Mouse (Mus musculus) embryonic fibroblast, embryonic 13.5 days (primary cell): ENCODE results near the gene Trnp1. TPM values are rescaled to one million over a fixed set of nuclear protein-coding genes. Genes with fewer than 3 reads are reported as not detected.
A peak's percentile ranks its signal among the peaks of the same experiment; 100 is the strongest.

Experiments used
- H3K27ac ChIP-seq: 2 replicates; pipeline ENCODE4 v1.5.1; 2012; ENCODE audit warnings: low read length, control low read depth, inconsistent platforms; ENCODE audit not compliant: insufficient read depth
- H3K4me1 ChIP-seq: 2 replicates; pipeline ENCODE4 v1.6.1; 2011; ENCODE audit warnings: low read length; ENCODE audit not compliant: control insufficient read depth, insufficient read depth
- H3K4me3 ChIP-seq: 2 replicates; pipeline ENCODE4 v1.5.1; 2011; ENCODE audit warnings: mild to moderate bottlenecking, control low read depth, low read length; ENCODE audit not compliant: insufficient read depth
- CTCF ChIP-seq: IDR thresholded peaks from 2 replicates; pipeline ENCODE4 v1.5.1; 2011; ENCODE audit warnings: mild to moderate bottlenecking, control low read depth, low read length, moderate library complexity, borderline replicate concordance; ENCODE audit not compliant: insufficient read depth
- POLR2A ChIP-seq: IDR thresholded peaks from 2 replicates; pipeline ENCODE4 v1.6.1; 2011; ENCODE audit warnings: low read depth, mild to moderate bottlenecking, control low read depth, low read length, moderate library complexity
- polyA plus RNA-seq: library from polyadenylated mRNA; stranded (reverse); fragments of >200 nt; gene quantifications from 2 replicates; pipeline ENCODE4 v1.2.4, GENCODE M21; 2011; ENCODE audit warnings: low read depth; ENCODE audit not compliant: missing spikeins, insufficient read length

The Trnp1 gene
- polyA plus RNA-seq, 1 experiment: 37.4 TPM

GRCm38 (mm10) chr4:133511050-133511449, 12.7 kb upstream of the Trnp1 start:
- H3K27ac ChIP-seq: no peak overlapping the region
- H3K4me3 ChIP-seq: no peak overlapping the region
- H3K4me1 ChIP-seq: no peaks in the 10 kb centered on the region
- TF ChIP-seq POLR2A (no peak), CTCF (no peak)

GRCm38 (mm10) chr4:133508990-133509389, 10.6 kb upstream of the Trnp1 start:
- no peak overlapping the region for H3K4me3 ChIP-seq

GRCm38 (mm10) chr4:133506573-133506972, 8.2 kb upstream of the Trnp1 start:
- H3K27ac ChIP-seq: no peak overlapping the region
- TF ChIP-seq CTCF: no peak
- no peak for TF ChIP-seq POLR2A
- H3K4me3 ChIP-seq: no peak overlapping the region
- H3K4me1 ChIP-seq: no peaks in the 10 kb centered on the region

More at GRCm38 (mm10) chr4:133508990-133509389, 10.6 kb upstream of the Trnp1 start:
- TF ChIP-seq POLR2A: no peak
- no peak overlapping the region for H3K27ac ChIP-seq
- H3K4me1 ChIP-seq: no peaks in the 10 kb centered on the region

GRCm38 (mm10) chr4:133504755-133505485, 6.6 kb upstream of the Trnp1 start:
- TF ChIP-seq POLR2A (no peak), CTCF (no peak)
- no peak overlapping the region for H3K4me3 ChIP-seq
- no peak overlapping the region for H3K27ac ChIP-seq
- no peaks in the 10 kb centered on the region for H3K4me1 ChIP-seq

- Histone ChIP-seq H3K4me1 (no peaks in the 10 kb centered on the region), H3K4me3 (no peak overlapping the region), H3K27ac (no peak overlapping the region)
- no peak for TF ChIP-seq CTCF
- no peak for TF ChIP-seq POLR2A
Observed at GRCm38 (mm10) chr4:133504300-133504699, 6.0 kb upstream of the Trnp1 start.

- TF ChIP-seq POLR2A: no peak
- TF ChIP-seq CTCF: no peak
- Histone ChIP-seq H3K4me3 (no peak overlapping the region), H3K27ac (no peak overlapping the region), H3K4me1 (peaks cover 5% of the 10 kb centered on the region; the same call in 1 of the 2 replicates)
Observed at GRCm38 (mm10) chr4:133501514-133501913, 3.2 kb upstream of the Trnp1 start.

- no peak for TF ChIP-seq POLR2A
- no peak for TF ChIP-seq CTCF
- H3K27ac ChIP-seq: no peak overlapping the region
- H3K4me3 ChIP-seq: peak overlapping the region; percentile 75
- peaks cover 5% of the 10 kb centered on the region for H3K4me1 ChIP-seq
Observed at GRCm38 (mm10) chr4:133497461-133498159, 740 bp downstream of the Trnp1 start.

GRCm38 (mm10) chr4:133496738-133497445, 1.5 kb downstream of the Trnp1 start:
- Histone ChIP-seq H3K4me1 (peaks cover 7% of the 10 kb centered on the region), H3K27ac (no peak overlapping the region), H3K4me3 (peak overlapping the region; percentile 75)
- no peak for TF ChIP-seq CTCF
- no peak for TF ChIP-seq POLR2A

GRCm38 (mm10) chr4:133495711-133496110, 2.6 kb downstream of the Trnp1 start:
- Histone ChIP-seq H3K4me1 (peaks cover 11% of the 10 kb centered on the region), H3K27ac (no peak overlapping the region), H3K4me3 (no peak overlapping the region)
- TF ChIP-seq CTCF (no peak), POLR2A (no peak)
